Mouse (Mus musculus) NIH3T3 (cell line): ENCODE measurements around the gene Zfp53.

Experiments
- DNase-seq: peaks from one replicate; pipeline ENCODE4 v3.0.0-alpha.2; 2012; ENCODE audit warnings: low read depth

Gene Zfp53

DNA sequence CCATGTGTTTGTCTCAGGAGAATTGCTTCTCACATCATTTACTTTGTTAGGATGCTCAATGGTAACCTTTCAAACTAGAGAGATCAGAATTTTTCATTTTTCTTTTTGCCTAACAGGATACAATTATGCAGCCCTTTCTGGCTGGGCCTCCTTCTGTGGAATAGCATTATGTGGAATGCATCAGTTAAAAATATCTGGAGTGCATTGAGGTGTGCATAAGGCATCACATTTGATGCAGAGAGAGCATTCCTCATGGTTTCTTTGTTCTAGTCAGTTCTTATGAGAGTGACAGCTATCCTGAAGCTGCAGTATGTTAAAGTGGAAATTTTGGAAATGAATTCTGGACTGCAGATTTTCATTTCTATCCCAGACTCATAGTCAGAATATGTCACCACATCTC lies 37.5 kb downstream of the Zfp53 start:
- no peak for DNase-seq

DNA sequence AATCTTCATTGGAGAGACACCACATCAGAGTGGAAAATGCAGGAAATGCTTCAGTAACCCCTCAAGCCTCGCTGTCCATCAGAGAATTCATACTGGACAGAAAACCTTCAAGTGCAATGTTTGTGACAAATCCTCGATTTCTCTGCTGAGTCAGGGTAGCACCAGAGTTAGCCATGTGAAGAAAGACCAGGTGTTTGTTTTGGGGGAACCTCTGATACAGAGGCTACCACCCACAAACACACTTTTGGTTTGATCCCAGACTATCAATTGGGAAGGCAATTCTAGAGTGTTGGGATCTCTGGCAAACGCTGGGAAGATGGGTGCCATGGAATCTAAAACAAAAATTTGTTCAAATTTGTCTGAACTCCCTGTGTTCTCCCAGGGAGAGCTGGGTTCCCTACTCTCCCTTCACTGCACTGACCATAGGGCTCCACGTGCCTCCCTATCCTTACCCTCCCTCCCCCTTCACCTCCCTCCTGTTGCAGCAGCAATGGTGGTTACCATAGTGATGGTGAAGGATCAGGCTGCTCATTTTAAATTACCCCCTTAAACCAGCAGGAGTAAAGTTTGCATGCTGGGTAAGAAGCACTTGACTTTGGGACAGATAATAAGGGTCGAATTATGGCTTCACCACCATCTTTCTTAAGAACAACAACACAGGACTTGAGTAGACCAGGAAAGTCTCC lies 42.0 kb downstream of the Zfp53 start:
- no peak for DNase-seq

GRCm38 (mm10) chr17:21531621-21532020 lies 42.8 kb downstream of the Zfp53 start:
- DNase-seq = no peak

GRCm38 (mm10) chr17:21532101-21532951 lies 43.5 kb downstream of the Zfp53 start:
- peak; percentile 78 for DNase-seq

DNA sequence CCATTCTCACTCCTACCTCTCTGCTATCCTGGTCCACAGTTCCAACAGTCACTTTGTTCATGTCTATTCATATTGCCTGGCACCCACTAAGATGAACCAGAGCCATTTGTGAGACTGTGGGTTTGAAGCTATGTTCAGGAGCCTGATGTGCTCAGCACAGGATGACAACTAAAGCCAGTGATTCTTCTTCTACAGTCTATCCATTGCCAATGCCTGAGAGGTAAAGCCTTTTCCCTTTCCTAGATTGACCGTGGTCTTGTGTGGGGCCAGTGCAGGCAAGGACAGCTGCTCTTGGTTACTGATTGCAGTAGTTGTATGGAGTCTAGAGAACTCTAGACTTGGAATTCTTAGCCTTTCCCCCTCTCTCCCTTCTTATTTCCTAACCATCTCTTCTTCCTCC lies 45.2 kb downstream of the Zfp53 start:
- DNase-seq = no peak

DNA sequence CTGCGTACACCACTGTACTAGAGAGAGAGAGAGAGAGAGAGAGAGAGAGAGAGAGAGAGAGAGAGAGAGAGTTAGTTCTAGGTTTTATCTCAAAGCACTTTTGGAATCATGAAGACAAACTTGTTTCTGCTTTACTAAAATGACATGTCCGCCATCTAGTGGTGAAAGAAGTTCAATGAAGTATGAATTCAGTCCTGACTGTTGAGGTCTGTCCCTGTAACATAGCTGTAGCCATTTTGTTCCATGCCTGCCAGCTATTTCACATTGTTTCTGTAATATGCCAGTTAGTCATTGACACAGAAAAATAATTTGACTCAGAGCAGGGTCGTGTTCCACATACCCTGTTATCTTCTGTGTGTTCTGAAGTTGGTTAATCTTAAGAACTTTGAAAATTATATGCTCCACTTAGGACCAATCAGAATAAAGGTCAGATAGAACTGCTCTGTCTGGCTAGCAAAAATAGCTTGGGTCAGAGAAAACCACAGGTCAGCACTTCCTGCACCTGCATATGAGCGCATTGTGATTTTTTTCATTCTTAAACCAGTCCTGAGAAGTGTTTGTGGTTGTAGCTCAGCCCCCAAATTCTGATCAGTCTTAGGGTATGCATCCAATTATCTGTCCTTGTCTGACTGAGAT lies 45.8 kb downstream of the Zfp53 start:
- DNase-seq = peak; percentile 95

GRCm38 (mm10) chr17:21535096-21536001 lies 46.6 kb downstream of the Zfp53 start, which contains the start of gene Zfp52:
Gene Zfp52 (plus strand): TSS chr17:21535539.
- peak; percentile 84 for DNase-seq

DNA sequence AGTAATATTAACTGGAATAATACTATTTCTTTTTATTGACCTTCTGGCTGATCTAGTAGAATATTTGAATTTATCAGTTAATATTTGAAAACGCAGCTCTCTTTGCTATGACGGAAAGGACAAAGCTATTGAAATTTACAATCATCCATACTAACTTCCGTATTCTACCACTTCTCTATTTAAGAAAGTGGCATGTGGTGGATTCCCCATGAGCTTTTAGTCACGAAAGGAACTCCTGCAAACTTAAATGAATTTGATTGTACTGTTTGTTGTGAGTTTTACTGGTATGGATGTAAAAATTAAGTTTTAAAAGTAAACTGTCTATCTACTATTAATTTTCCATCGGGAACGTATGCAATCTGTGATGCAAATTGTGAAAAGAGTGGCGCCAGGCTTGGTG lies 47.3 kb downstream of the Zfp53 start:
- DNase-seq = no peak

- peak; percentile 68 for DNase-seq
Measured at GRCm38 (mm10) chr17:21536676-21537075, 47.9 kb downstream of the Zfp53 start.

GRCm38 (mm10) chr17:21557831-21558230 lies 69.0 kb downstream of the Zfp53 start:
- DNase-seq = peak; percentile 86
